Mouse (Mus musculus): ENCODE measurements around the gene Gm20388.

- TF ChIP-seq CTCF (conservative IDR thresholded peaks at IDR 0.05; ENCODE audit: insufficient read depth, insufficient read length, low read depth, low read length) (no peak), POLR2A (IDR thresholded peaks at IDR 0.05; ENCODE audit: low read depth, low read length) (no peak)
Measured at GRCm38 (mm10) chr8:123668681-123669080, 3758.0 kb downstream of the Gm20388 start.

Measured in kidney, adult 2 months (tissue).